Mouse (Mus musculus): Measurements from ENCODE around the gene Ccdc88c. TPM values are rescaled to one million over a fixed set of nuclear protein-coding genes. Genes with fewer than 3 reads are reported as not detected.

Ccdc88c gene
- polyA plus RNA-seq, 2 experiments from 2014 or later = 76.7 to 82.5 TPM

DNA sequence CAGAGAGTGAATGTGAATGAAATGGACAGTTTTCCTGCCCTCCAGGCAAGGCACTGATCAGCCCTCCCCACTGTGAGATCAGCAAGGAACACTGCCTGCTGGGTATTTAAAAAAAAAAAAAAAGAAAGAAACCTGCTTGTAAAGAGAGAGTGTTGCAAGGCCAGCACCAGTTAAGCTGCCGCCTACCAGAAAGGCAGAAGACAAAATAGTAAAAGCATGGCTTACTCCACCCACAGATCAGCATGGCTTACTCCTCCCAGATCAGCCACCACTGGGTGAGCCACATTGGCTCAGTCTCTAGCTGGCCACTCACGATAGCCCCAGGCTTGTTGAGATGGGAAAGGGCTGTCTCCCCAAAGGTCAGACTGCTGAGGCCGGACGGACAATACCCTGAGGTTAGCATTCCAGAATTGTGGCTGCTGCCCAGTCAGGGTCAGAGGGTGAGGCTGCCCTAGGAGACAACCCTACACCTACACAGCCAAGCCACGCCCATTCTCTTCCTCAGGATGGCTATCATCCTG is 32.4 kb downstream of the Ccdc88c start:
- ATAC-seq = no peak

DNA sequence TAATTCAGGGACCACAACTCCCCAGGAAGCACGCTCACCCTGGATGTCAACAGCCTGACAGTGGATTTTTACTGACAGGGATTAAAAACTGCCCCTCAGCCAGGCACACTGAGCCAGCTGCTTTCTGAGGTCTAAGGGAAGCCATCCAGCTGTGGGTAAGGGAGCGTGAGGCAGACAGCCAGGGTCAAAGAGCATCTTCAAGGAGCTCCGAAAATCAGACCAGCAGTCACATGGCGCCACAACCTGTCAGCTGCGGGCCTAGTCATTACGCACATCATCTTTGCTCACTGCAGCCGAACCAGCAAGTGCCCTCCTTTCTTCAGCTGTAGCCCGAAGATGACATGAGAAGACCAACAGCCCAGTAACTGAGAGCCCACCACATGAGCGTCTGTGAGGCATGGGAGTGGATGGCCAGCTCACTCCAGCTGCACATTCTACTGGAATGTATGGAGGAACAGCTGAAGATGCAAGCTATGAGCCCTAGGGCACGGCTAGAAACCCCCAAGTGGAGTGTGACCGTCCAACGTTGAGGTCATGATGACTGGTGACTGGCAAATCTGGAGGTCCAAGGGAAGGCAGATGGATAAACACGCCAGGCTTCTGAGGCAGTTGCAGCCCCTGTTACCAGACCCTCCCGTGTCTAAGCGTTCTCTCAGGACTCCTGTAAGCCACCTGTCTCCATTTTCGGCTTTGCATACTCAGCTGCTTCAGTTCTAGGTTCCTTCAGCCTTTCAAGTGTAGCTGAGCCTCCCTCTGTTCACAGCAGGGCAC is 33.1 kb downstream of the Ccdc88c start:
- no peak for ATAC-seq

DNA sequence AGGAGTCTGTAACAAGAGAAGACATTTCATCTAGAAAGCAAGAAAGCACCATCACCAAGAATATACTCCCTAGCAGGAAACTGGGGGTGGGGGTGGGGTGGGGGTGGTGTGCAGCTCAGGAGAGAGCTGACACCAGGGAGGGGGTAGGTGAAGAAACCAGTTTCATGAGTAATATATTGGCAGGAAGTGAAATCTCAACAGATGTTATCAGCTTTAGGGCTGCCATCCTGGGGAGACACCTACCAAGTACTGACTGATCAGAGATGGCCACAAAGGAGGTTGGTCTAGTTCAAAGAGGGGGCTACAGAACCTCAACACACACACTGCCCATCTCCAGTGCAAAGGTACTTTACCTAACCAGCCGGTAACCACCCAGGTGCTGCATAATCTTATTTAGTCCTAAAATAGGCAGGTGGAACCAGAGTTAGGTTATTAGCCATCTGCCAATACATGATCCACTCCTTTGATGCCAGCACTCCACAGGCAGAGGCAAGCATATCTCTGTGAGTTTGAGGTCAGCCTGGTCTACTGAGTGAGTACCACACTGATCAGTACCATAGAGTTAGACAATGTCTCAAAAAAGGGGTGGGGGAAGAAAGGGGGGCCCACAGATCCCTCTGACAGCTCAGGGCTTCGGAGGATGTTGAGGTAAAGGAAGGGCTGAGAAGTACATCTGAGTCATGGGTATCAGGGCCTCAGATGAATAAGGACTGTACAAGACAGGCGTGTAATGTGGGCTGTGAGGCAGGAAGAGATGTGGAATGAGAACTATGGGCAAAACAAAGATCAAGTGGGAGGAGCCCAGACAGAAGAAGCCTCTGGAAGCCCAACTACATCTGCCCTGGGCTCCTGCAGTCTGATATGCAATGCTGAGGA is 34.5 kb downstream of the Ccdc88c start:
- peak; percentile 82 for ATAC-seq

DNA sequence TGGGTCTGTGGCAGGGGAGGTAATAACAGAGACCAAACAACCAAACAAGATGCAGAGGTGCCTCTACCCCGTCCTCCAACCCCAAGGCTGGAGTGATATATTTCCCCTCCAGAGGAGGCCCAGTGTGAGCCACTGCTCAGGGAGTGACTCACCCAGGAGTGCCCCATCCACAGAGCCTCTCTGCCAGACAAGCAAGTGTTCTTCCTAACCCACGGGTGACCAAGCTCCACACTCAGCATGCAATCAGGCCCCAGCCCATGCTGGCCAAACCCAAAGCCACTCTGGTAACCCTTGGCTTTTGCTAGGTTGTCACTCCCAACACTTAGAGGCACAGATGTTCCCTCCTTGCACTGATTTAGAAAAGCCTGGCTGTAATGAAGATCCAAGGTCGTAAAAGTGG is 35.7 kb downstream of the Ccdc88c start:
- no peak for ATAC-seq

DNA sequence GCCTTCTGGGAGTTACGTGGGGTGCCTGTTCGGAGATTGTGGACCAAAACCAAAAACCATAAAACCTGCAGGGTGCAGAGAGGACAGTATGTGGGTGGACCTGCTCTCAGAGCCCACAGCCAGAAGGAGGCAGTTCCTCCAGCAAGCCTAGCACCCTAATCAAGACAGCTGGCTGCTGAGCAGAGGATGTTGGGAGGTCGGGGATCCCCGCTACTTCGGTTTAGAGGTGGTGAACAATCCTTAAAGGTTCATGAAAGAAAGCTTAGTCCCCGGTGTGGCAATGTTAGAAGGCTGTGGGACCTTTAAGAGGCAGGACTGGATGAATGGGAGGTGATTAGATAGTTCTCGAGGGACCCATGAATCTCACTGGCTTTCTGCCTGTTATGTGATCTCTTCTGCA is 36.4 kb downstream of the Ccdc88c start:
- no peak for ATAC-seq

DNA sequence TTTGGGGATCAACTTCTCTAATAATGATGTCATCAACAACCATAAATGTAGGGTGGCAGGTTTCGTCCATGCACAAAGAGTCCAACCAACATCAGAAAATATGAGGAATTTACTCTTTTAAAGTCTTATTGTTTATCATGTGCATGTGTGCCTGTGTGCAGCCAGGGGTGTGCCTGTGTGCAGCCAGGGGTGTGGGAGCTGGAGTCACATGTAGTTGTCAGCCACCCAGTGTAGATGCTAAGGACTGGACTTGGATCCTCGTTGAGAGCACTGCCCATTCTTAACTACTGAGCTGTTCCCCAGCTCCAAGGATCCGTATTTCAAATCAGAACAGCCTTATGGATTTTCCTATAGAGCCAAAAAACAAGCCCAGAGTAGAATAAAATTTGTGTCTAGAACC is 37.7 kb downstream of the Ccdc88c start:
- ATAC-seq = no peak

DNA sequence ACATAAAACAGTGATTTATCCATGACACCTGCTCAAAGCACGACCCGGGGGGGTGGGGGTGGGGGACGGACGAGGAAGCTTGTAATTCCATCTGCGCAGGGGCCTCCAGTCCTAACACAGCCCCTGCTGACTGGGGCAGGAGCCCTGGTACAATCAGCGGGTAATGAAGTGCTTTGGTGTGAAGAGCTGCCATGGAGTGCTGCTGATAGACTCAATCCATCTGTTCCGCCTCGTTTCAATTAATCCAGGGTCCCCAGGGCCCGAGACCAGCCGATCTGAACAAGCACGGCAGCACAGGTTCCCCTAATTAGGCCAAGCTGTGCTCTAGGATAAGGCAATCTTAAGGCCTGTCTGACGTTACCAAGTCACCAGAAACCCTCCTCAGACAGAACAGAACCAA is 38.6 kb downstream of the Ccdc88c start:
- no peak for ATAC-seq

DNA sequence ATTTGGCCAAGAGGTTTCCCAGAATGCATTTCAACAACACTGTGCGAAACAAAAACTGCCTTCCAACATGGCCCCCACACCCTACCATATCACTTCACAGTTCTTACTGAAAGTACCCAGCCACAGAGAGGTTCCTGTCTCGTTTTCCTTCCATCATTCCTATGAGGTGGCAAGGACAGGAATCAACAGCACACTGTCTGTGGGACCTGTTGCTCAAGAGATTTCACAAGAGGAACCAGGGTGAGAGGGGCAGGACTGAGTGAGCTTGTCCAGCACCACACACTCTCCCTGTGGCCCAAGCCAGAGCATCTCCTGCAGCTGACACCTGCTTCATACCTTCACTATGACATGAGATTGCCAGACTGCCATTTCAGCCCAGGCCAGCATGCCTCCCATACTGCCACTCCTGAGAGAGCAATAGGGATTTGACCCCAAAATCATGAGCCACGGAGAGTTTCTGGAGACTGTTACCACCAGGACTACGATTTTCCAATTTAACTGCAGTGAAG is 39.0 kb downstream of the Ccdc88c start:
- no peak for ATAC-seq

DNA sequence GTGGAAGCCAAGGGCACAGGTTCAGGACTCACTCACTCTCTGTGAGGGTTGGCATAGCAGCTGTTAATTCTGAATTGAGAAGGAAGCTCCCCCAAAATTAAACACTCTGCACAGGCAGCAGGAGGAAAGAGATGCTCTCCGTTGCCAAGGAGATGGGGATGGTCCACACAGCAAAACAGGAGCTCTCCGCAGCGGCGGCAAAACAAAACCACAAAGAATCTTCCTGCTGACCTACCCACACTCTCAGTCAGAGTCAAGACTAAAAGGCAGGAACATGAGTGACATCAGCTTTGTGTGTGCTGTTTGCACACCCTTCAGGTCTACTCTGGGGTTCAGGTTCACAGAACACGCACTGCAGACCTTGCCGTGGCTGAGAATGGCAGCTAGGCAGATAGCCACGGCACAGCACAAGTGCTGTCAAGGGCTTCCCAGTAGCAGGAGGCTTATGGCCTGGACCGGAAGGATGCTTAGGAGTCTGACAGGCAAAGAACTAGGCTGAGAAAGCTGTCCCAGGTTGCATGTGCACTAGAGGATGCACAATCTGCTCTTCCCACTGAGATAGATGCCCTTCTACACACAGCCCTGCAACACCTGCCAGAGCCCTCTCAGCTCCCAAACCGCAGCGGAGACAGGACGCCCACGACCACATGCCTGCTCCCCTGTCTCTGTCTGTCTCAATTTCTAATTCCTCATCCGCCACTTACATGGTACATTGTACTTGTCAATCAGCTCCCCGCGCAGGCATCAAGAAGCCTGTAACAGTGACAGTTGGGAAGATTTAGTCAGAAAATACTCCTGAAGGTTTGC is 40.3 kb downstream of the Ccdc88c start:
- ATAC-seq = peak; percentile 67

DNA sequence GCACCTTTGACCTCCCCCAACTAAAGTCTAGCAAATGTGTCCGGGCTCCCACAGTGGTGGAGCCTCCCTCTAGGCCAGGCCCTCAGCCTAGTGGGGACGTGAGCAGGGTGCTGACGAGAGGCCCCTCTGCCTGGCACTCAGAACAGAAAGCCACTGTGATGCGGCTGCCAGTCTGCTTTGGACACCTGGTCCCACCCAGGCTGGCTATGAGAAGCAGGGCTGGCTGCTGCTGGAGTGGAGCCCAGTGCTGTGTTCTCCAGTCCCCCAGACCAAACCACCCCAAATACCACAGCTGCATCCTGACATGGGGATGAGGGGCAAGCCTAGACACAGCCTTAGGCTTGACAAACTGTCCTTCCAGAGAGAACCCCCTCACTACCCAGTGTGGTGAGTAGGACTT is 42.4 kb downstream of the Ccdc88c start:
- no peak for ATAC-seq

DNA sequence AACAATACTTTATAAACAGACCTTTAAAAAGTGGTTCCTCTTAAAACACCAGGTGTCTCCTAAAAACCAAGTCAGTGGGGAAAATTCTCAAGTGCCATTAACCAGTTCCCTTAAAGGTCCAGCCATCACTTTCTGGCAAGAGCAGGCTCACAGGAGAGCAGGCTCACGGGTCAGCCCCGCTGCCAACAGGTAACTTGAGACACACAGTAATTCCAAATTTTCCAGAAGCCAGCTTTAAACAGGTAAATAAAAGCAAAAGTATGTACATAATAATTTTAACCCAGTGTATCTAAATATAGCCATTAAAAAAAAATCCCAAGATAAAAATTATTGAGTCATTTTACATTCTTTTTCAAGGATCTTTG is 43.1 kb downstream of the Ccdc88c start:
- no peak for ATAC-seq

DNA sequence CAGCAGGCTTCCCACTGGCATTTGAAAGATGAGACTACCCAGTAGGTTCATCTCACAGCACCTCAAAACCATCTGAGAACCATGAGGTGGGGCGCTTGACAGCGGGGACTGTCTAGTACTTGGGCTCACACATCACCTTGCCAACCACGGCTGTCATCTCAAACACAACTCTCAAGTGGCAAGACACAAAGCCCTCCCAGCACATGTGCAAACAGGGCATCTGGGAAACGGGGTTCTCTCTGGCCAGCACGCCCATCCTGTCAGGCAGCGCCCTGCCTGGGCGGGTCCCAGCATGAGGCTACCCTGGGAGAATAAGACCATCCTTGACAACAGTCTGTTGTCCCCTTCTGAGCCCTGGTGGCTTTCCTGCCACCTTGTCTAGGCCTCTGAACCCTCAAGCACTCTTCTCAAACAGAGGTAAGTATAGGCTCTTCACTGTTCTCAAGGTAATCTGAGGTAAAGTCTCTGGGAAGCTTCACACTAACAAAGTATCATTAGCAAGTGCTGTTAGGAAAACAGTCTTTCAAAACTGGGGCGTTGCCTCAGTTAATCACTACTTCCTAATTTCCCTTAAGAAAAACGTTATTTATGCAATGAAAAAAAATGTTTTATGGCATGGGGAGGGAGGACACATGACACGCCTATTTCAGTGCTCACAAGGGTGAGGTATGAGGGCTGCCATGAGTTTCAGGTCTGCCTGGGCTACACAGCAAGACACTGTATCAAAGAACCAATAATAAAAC is 43.6 kb downstream of the Ccdc88c start:
- no peak for ATAC-seq

DNA sequence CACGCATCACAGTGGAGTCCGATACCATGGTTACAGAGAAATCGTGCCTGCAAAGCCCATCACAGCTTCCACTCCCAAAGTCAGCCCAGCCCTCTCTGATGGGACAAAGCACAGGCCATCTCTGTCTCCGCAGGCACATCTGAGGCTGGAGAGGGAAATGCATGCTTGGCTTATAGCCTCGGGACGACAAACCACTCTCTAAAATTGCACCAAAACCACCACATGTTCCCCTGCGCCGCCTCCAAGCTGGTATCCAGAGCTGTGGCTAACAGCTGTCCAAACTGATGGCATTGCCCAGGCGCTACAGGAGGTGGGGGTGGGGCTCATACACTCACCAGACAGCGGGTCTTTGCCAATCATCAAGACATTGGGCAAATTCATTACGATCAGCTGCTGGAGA is 45.3 kb downstream of the Ccdc88c start:
- no peak for ATAC-seq

DNA sequence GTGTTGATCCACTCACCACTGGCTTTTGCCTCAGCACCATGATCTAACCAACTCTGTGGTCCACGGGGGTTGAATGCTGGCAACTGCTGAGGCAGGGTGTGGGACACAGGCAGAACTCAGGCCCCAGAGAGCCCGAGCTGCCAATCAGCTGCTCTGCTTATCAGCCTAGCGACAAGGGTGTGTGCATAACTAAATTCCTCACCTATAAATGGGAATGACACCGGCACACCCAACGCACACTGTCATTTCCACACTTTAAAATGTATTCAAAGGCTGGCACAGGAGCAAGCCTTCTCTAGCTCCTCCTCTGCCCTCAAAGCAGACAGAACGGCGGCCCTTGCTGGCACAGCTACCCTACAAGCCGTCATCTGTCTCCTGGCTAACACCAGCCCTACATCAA is 46.6 kb downstream of the Ccdc88c start:
- ATAC-seq = no peak

DNA sequence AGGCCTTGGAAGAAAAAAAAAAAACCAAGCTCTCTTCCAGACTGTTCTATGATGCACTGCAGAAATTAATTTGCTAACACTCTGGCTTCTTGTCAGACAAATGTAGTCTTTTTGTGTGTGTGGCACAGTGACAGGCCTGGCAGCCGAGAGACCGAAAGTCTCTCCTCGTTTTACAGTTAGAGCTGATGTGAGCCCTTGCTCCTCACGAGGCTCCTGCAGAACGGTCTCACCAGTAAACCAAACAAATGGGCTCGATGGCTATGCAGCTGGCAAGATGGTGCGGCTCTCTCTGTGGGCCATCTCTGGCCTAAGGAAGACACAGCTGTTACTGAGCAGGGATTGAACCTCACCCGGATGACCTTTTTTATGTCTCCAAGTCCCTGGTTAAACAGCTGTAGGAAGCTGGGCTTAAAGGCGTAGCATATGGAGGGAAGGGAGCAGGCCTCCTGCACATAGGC is 48.3 kb downstream of the Ccdc88c start:
- ATAC-seq = no peak

DNA sequence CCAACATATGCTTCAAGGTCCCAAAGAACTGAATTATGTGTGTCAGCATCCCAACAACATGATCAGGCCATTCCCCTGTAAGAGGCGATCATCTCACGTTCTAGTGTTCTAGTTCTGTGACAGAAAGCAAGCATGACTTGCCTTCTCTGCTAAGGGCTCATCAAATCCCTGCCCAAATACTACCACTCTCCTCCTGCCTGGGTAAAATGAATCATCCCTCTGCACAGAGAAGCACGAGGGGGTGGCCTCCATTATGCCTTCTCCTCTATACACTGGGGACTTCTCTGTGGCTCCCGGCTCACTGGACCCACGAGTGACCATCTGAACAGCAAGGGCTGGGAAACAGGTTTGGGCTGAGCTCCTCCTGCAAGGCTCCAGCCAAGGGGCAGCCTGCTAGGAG is 49.2 kb downstream of the Ccdc88c start:
- ATAC-seq = no peak

DNA sequence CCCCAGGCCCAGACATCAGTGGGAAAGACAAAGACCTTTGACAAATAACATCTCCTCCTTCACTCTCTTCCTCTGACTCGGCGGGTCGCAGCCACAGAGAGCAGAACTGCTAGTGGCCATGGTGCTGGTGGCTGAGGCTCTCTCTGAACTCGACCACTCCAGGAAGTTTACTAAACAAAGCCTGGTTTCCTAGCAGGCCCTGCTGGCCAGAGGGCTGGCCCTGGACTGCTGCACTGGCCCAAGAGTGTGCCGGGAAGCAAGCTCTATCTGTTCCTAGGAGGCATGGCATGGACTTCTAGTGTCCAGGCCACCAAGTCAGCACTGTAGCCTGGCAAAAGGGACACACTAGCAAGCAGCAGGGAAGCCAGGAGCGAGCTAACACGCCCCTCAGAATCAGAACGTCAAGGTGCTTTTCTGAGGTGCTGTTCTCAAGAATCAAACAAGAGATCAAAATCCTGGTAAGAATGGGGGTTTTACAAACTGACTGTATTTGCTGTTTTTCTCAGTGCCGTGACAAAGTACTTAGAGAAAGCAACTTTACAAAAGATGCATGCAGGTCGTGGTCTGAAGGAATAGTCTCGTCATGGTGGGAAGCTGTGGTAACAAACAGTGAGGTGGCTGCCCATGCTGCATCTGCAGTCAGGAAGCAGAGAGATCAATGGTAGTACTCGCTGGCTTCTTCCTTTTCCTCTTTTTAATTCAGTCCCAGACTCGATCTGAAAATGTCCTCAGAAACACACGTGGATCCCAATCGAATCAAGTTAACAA is 50.7 kb downstream of the Ccdc88c start:
- ATAC-seq = peak; percentile 34

DNA sequence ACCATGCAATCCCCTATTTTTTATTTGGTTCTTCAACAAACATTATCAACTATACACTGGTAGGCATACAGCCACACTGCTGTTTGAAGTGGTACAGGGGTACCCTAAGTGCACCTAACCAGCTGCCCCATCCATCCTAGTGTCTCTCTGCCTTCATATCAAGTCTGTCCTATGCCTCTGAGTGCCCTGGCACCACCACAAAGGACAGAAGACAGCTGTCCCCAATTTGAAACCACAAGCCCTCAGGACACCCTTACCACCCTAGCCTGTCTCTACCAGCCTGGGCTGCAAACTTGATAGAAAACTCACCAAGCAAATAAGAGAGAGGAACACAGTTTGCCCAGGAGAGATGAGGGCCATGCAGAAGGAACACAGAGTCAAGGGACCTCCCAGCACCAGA is 51.3 kb downstream of the Ccdc88c start:
- ATAC-seq = no peak

DNA sequence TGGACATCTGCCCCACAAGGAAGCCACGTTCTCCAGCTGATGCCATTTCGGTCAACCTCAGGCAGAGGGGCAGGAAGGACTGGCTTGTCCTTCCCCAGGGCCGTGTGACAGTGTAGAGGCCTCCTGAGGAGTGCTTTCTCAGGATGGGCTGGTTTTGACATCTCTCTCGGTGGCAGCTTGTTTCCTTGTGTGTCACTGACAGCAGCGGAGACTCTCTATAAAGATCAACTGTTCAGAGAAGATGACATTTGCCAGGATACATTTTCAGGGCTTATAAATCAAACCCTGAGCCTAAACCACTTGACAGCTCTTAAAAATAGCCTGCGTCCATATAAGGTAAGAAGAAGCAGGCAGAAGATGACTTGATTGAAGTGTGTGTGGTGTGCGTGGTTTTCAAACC is 59.0 kb downstream of the Ccdc88c start:
- no peak for ATAC-seq

DNA sequence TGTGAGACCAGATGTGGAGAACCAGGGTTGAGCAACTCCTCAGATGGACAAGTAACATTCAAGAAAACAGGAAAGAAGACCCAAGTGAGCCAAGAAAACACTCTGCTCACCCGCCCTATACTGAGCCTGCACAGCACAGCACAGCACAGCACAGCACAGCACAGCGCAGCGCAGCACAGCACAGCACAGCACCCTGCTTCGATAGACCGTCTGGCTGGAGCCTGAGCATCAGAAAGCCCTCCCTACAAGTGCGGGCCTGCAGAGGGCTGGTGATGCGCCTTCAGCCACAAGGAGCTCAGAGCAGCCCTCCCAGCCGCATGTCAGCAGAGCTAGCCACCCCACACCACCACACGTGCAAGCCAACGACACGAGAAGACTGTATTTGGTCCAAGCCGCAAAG is 61.5 kb downstream of the Ccdc88c start:
- ATAC-seq = no peak

DNA sequence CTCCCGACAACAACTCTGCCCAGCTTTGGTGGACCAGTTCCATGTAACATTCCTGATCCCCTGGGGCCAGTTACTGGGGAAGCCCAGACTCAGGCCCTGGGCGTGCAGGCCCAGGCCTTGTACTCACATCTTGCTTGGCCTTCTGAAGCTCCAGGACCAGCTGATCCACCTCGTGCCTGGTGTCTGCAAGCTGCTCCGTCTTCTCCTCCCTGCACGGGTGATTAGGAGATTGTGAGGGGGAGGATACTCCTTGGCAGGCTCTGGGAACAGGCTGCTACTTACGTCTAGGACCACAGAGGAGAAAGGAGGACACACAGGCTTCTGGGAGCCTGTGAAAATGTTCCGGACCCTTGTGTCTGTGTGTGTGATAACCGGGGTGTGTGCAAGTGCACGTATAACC is 62.6 kb downstream of the Ccdc88c start:
- no peak for ATAC-seq
